Mouse (Mus musculus) liver, embryonic 14.5 days (tissue): ENCODE results near the gene Setmar. TPM values are rescaled to one million over a fixed set of nuclear protein-coding genes. Genes with fewer than 3 reads are reported as not detected.

Experiments
- ATAC-seq: fragments of 200-750 bp; cut with Nextera tagmentation; 2 replicates; pipeline ENCODE4 v1.8.0; 2017; ENCODE audit warnings: moderate number of reproducible peaks, mild to moderate bottlenecking, moderate library complexity; ENCODE audit not compliant: insufficient read depth
- DNase-seq, 3 experiments: peaks; one replicate each; pipeline ENCODE4 v3.0.0-alpha.2; 2012 to 2013; ENCODE audit warnings: low read depth in 3 of 3, low spot score in 3 of 3
- H3K27ac ChIP-seq: fragments of 300-500 bp; sonication (generic); 2 replicates; pipeline ENCODE4 v1.5.1; 2014; ENCODE audit warnings: moderate library complexity, mild to moderate bottlenecking, control low read depth, inconsistent platforms
- H3K27me3 ChIP-seq: fragments of 300-500 bp; sonication (generic); 2 replicates; pipeline ENCODE4 v1.6.1; 2014; ENCODE audit warnings: mild to moderate bottlenecking, low read length, moderate library complexity; ENCODE audit not compliant: control insufficient read depth, insufficient read depth
- H3K36me3 ChIP-seq: fragments of 300-500 bp; sonication (generic); replicated peaks from 2 replicates; pipeline ENCODE4 v1.6.1; 2014; ENCODE audit warnings: low read depth; ENCODE audit not compliant: control insufficient read depth, insufficient read depth
- H3K4me1 ChIP-seq, 2 experiments: fragments of 200-500 bp in 1 of 2; fragments of 300-500 bp in 1 of 2; sonication (generic) in 1 of 2; replicated peaks; 2 replicates each; pipeline ENCODE4 v1.6.1; 2012 to 2014; ENCODE audit warnings: antibody characterized with exemption in 1 of 2, inconsistent platforms in 1 of 2, low read length in 1 of 2; ENCODE audit not compliant: control insufficient read depth in 2 of 2, insufficient read depth in 2 of 2
- H3K4me2 ChIP-seq: fragments of 300-500 bp; sonication (generic); 2 replicates; pipeline ENCODE4 v1.6.1; 2014; ENCODE audit warnings: low read depth, mild to moderate bottlenecking, control low read depth, moderate library complexity
- H3K4me3 ChIP-seq, 2 experiments: fragments of 200-500 bp in 1 of 2; fragments of 300-500 bp in 1 of 2; sonication (generic) in 1 of 2; 2 replicates each; pipeline ENCODE4 v1.5.1; 2012 to 2014; ENCODE audit warnings: low read depth in 2 of 2, low read length in 2 of 2, mild to moderate bottlenecking in 2 of 2, control low read depth in 1 of 2, inconsistent platforms in 1 of 2, moderate library complexity in 1 of 2; ENCODE audit not compliant: insufficient read depth in 1 of 2
- H3K9ac ChIP-seq: fragments of 300-500 bp; sonication (generic); replicated peaks from 2 replicates; pipeline ENCODE4 v1.6.1; 2014; ENCODE audit warnings: mild to moderate bottlenecking, control low read depth, moderate library complexity
- H3K9me3 ChIP-seq: fragments of 300-500 bp; sonication (generic); 2 replicates; pipeline ENCODE4 v1.6.1; 2016; ENCODE audit warnings: low read length, mixed read lengths; ENCODE audit not compliant: control insufficient read depth
- CTCF ChIP-seq: IDR thresholded peaks from 2 replicates; pipeline ENCODE4 v1.5.1; 2016; ENCODE audit warnings: antibody characterized with exemption, low read depth, control low read depth
- EP300 ChIP-seq: IDR thresholded peaks from 2 replicates; pipeline ENCODE4 v1.6.1; 2016; ENCODE audit warnings: antibody characterized with exemption, low read depth
- WGBS: fragments of 180-500 bp; shearing (Covaris S2); extraction: QIAGEN DNeasy Blood & Tissue Kit; methylation state at CpG from one replicate; pipeline ENCODE4 v1.1.7; 2014; ENCODE audit not compliant: insufficient replicate concordance; 5-methylcytosine and 5-hydroxymethylcytosine counted together
- polyA plus RNA-seq, 2 experiments: library from polyadenylated mRNA; depleted of rRNA in 1 of 2; stranded (reverse) in 1 of 2; unstranded in 1 of 2; fragments of >200 nt; fragmentation: Nextera tagmentation in 1 of 2; extraction: Ambion mirVana in 1 of 2; gene quantifications; 2 replicates each; pipeline versions ENCODE4 v1.2.1 to v1.2.3; 2012 to 2014

The Setmar gene
- polyA plus RNA-seq, 2 experiments = 1.4 to 1.5 TPM

DNA sequence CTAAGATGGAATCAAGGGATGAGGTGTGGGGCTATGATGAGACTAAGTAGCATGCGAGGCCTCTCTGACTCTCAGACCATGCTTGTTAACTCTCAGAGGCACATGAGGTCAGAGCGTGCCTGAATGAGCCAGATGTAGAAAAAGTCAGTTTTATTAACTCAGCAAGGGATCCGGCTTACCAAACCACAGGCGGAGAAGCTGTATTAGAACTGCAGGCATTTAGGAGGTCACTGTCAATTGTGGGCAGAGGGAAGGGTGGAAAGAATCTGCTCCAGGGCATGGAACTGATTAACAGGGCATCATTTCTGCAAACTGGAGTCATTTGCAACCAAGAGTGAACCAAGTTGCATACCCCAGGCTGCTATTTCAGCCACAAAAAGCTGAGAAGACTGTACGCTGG is 30.6 kb downstream of the Setmar start:
- Histone ChIP-seq H3K27ac (no peak overlapping the region), H3K9ac (no peak overlapping the region), H3K27me3 (no peaks in the 10 kb centered on the region), H3K4me2 (no peak overlapping the region), H3K9me3 (no peaks in the 10 kb centered on the region), H3K4me3 (no peak overlapping the region), H3K36me3 (no peaks in the 10 kb centered on the region), H3K4me1 (peaks cover 0 to 3% of the 10 kb centered on the region in 2 experiments; a peak in 1 of 4 replicates)
- 71% methylated on average over 5 of the region's 5 CpGs for WGBS
- DNase-seq (no peak), ATAC-seq (no peak)
- no peak for TF ChIP-seq EP300
- no peak for TF ChIP-seq CTCF

DNA sequence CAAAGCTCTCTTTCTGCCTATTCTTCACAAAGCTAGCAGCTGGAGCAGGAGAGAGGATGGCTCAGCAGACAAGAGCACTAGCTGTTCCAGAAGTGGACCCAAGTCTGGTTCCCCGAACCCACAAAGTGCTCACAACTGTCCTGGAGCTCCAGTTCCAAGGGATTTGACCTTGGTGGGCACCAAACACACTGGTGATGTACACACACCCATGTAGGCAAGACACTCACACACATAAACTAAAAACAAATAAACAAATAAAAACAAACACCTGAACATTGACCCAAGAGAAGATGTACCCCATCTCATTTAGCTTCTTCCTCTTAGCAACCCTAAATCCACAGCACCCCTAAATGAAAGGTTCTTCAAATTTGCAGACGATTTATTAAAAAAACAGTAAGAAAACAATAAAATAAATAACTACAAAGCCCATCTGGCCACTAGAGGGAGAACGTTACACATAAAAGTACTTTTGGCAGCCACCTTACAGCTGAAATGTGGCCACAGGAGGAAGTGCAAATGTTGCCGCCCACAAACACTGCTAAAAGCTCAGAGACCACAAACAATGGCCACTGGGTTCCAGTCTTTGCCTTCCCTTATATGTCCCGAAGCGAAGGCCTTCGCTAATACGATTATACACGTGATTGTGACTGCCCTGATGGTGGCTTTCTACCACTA is 33.5 kb downstream of the Setmar start:
- H3K4me2 ChIP-seq = no peak overlapping the region
- no peaks in the 10 kb centered on the region for H3K36me3 ChIP-seq
- H3K9me3 ChIP-seq = no peaks in the 10 kb centered on the region
- peak in 2 of 3 experiments; percentile 35 to 48 for DNase-seq
- no peaks in the 10 kb centered on the region for H3K27me3 ChIP-seq
- 4% methylated on average over 9 of the region's 9 CpGs for WGBS
- TF ChIP-seq EP300 (no peak), CTCF (peak; percentile 60)
- H3K27ac ChIP-seq = no peak overlapping the region
- no peak overlapping the region for H3K9ac ChIP-seq
- H3K4me1 ChIP-seq = peaks cover 0 to 8% of the 10 kb centered on the region in 2 experiments; a peak in 2 of 4 replicates
- ATAC-seq = no peak
- H3K4me3 ChIP-seq = no peak overlapping the region

DNA sequence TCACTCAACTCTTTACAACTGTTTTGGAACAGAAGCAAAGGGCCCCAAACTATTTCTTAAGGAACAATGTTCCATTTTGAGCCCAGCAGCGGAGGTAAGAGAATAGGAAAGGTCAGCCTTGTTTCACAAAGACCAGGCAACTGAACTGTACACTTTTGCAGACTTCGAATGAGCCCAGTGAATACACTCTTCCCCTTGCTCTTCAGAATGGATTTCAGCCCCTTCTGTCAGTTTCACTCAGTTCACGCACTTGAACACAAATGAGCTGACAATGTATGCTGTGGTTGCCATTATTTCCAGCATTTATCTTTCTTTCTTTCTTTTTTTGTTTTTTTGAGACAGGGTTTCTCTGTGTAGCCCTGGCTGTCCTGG is 34.0 kb downstream of the Setmar start:
- Histone ChIP-seq H3K4me1 (peaks cover 0 to 8% of the 10 kb centered on the region in 2 experiments; a peak in 2 of 4 replicates), H3K4me2 (no peak overlapping the region), H3K9ac (no peak overlapping the region), H3K4me3 (no peak overlapping the region), H3K36me3 (no peaks in the 10 kb centered on the region), H3K9me3 (no peaks in the 10 kb centered on the region), H3K27me3 (no peaks in the 10 kb centered on the region), H3K27ac (no peak overlapping the region)
- DNase-seq (no peak), ATAC-seq (no peak)
- WGBS = 66% methylated on average over 3 of the region's 3 CpGs
- no peak for TF ChIP-seq CTCF
- TF ChIP-seq EP300 = no peak

DNA sequence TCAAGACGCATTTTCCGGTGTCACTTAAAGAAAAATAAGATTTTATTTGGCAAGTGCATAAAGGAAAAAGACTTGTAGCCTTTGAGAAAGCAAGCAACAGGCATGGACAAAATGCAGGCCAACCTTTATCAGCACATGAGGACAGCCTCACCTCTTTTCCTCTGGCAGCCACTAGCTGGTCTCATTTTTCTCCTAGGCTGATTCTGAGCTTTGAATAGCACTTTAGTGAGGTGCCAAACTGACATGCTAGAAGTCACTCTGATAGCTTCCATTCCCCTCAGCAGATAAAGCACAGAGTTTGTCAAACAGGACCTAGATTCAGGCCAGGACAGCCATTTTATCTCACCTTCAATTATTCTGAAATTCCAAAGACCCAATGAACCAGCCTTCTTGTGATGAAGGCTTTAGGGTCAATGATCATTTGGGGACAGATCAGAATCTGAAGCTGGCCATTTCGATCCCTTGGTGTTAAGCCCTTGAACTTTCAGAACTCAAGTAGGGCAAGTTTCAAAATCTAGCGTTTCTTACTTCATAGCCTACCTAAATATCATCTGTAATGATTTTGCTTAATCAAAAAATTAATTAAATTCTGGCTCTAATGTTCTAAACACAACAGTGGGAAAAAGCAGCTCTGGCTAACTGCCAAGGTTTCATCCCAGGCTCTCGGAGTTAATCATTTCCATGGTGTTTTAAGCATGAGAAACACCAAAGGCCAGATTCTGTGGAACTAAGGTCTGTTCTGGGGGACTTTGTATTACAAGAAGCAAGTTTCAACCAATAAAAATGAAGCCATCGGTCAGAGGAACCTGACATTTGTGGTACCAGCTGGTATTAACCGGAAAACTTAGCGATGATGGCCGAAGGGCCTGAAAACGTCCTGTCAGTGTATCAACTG is 37.3 kb downstream of the Setmar start:
- no peak overlapping the region for H3K27ac ChIP-seq
- H3K4me3 ChIP-seq = no peak overlapping the region
- H3K9me3 ChIP-seq = no peaks in the 10 kb centered on the region
- DNase-seq (peak in 2 of 3 experiments; percentile 5 to 7), ATAC-seq (peak; percentile 41; the same call in 1 of the 2 replicates)
- peaks cover 0 to 8% of the 10 kb centered on the region in 2 experiments; a peak in 2 of 4 replicates for H3K4me1 ChIP-seq
- H3K27me3 ChIP-seq = no peaks in the 10 kb centered on the region
- WGBS = 74% methylated on average over 10 of the region's 10 CpGs
- no peak overlapping the region for H3K9ac ChIP-seq
- no peaks in the 10 kb centered on the region for H3K36me3 ChIP-seq
- no peak for TF ChIP-seq EP300
- no peak for TF ChIP-seq CTCF
- no peak overlapping the region for H3K4me2 ChIP-seq

DNA sequence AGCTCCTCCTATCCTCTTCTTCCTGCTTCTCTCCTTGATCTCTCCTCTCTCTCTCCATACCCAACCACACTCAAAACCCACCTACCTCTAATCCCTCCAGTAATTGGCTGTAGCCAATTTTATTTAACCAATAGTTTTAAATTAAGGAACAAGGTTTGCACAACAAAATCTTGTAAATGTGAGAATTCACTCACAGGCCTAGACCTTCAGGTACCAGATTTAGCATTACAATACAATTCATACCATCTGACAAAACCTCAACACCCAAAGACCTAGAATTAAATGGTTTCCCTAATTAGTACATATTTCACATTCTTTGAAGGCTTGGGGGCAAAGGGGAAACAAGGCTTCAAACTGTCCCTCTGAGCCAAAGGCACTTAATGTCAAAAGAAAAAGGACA is 42.5 kb downstream of the Setmar start:
- ATAC-seq (no peak), DNase-seq (no peak)
- H3K27ac ChIP-seq = no peak overlapping the region
- H3K9ac ChIP-seq = no peak overlapping the region
- H3K4me1 ChIP-seq = peaks cover 0 to 6% of the 10 kb centered on the region in 2 experiments; a peak in 2 of 4 replicates
- H3K36me3 ChIP-seq = no peaks in the 10 kb centered on the region
- H3K4me2 ChIP-seq = no peak overlapping the region
- no peak overlapping the region for H3K4me3 ChIP-seq
- H3K9me3 ChIP-seq = no peaks in the 10 kb centered on the region
- H3K27me3 ChIP-seq = no peaks in the 10 kb centered on the region
- TF ChIP-seq EP300 = no peak
- no peak for TF ChIP-seq CTCF
